Mouse (Mus musculus) forebrain, embryonic 11.5 days (tissue): ENCODE data around the gene Zfp365. TPM values are rescaled to one million over a fixed set of nuclear protein-coding genes. Genes with fewer than 3 reads are reported as not detected.

Experiments used
- ATAC-seq: fragments of 200-750 bp; cut with Nextera tagmentation; replicated peaks from 2 replicates; pipeline ENCODE4 v1.8.0; 2017; ENCODE audit warnings: moderate TSS enrichment; ENCODE audit not compliant: low FRiP score
- DNase-seq: peaks from one replicate; pipeline ENCODE4 v3.0.0-alpha.2; 2017; ENCODE audit warnings: low spot score
- H3K27ac ChIP-seq: fragments of 300-500 bp; sonication (generic); 2 replicates; pipeline ENCODE4 v1.5.1; 2014; ENCODE audit warnings: low read depth, low read length
- H3K27me3 ChIP-seq: fragments of 300-500 bp; sonication (generic); 2 replicates; pipeline ENCODE4 v1.6.1; 2014; ENCODE audit warnings: mild to moderate bottlenecking, low read length, mixed read lengths; ENCODE audit not compliant: control insufficient read depth, insufficient read depth
- H3K36me3 ChIP-seq: fragments of 300-500 bp; sonication (generic); 2 replicates; pipeline ENCODE4 v1.6.1; 2014; ENCODE audit warnings: mild to moderate bottlenecking, low read length, moderate library complexity, mixed read lengths; ENCODE audit not compliant: control insufficient read depth, insufficient read depth
- H3K4me1 ChIP-seq: fragments of 300-500 bp; sonication (generic); replicated peaks from 2 replicates; pipeline ENCODE4 v1.6.1; 2014; ENCODE audit warnings: low read length, mixed read lengths; ENCODE audit not compliant: control insufficient read depth, insufficient read depth
- H3K4me2 ChIP-seq: fragments of 300-500 bp; sonication (generic); 2 replicates; pipeline ENCODE4 v1.6.1; 2014; ENCODE audit warnings: low read depth, mild to moderate bottlenecking, low read length, moderate library complexity, mixed read lengths; ENCODE audit not compliant: severe bottlenecking
- H3K4me3 ChIP-seq: fragments of 300-500 bp; sonication (generic); 2 replicates; pipeline ENCODE4 v1.5.1; 2014; ENCODE audit warnings: low read depth, low read length
- H3K9ac ChIP-seq: fragments of 300-500 bp; sonication (generic); 2 replicates; pipeline ENCODE4 v1.6.1; 2014; ENCODE audit warnings: low read length
- H3K9me3 ChIP-seq: fragments of 300-500 bp; sonication (generic); 2 replicates; pipeline ENCODE4 v1.6.1; 2016; ENCODE audit warnings: low read length, mixed read lengths; ENCODE audit not compliant: control insufficient read depth
- WGBS: fragments of 180-500 bp; shearing (Covaris S2); extraction: QIAGEN DNeasy Blood & Tissue Kit; methylation state at CpG from one replicate; pipeline ENCODE4 v1.1.7; 2014; 5-methylcytosine and 5-hydroxymethylcytosine counted together
- polyA plus RNA-seq: library from polyadenylated mRNA; unstranded; fragments of >200 nt; fragmentation: Nextera tagmentation; extraction: Ambion mirVana; gene quantifications from 2 replicates; pipeline ENCODE4 v1.2.1, GENCODE M21; 2014

Zfp365 gene
- polyA plus RNA-seq, 1 experiment from 2014 or later, result 3.8 TPM

- no peak for DNase-seq
- no peak for ATAC-seq
- 90% methylated on average over 6 of the region's 6 CpGs for WGBS
- Histone ChIP-seq H3K9me3 (no peaks in the 10 kb centered on the region), H3K27ac (no peak overlapping the region), H3K4me2 (no peak overlapping the region), H3K4me3 (no peak overlapping the region), H3K9ac (no peak overlapping the region), H3K4me1 (no peaks in the 10 kb centered on the region), H3K36me3 (no peaks in the 10 kb centered on the region), H3K27me3 (peaks cover 2% of the 10 kb centered on the region; the same call in 1 of the 2 replicates)
These were observed 15.2 kb downstream of the Zfp365 start for GRCm38 (mm10) chr10:67897281-67897680.

- Histone ChIP-seq H3K27ac (no peak overlapping the region), H3K27me3 (peaks cover 2% of the 10 kb centered on the region; the same call in 1 of the 2 replicates), H3K4me2 (no peak overlapping the region), H3K4me1 (no peaks in the 10 kb centered on the region), H3K36me3 (no peaks in the 10 kb centered on the region), H3K9me3 (no peaks in the 10 kb centered on the region), H3K9ac (no peak overlapping the region), H3K4me3 (no peak overlapping the region)
- ATAC-seq (no peak), DNase-seq (no peak)
- WGBS, result 92% methylated on average over 7 of the region's 7 CpGs
These were observed 17.8 kb downstream of the Zfp365 start for GRCm38 (mm10) chr10:67894683-67895082.

GRCm38 (mm10) chr10:67894059-67894458 lies 18.4 kb downstream of the Zfp365 start:
- peaks cover 2% of the 10 kb centered on the region; the same call in 1 of the 2 replicates for H3K27me3 ChIP-seq
- 74% methylated on average over 8 of the region's 8 CpGs for WGBS

GRCm38 (mm10) chr10:67893226-67893625 lies 19.2 kb downstream of the Zfp365 start:
- Histone ChIP-seq H3K4me2 (no peak overlapping the region), H3K9me3 (no peaks in the 10 kb centered on the region), H3K4me3 (no peak overlapping the region), H3K4me1 (no peaks in the 10 kb centered on the region), H3K27ac (no peak overlapping the region), H3K36me3 (no peaks in the 10 kb centered on the region), H3K9ac (no peak overlapping the region), H3K27me3 (no peaks in the 10 kb centered on the region)
- no peak for ATAC-seq
- 90% methylated on average over 10 of the region's 10 CpGs for WGBS
- DNase-seq, result no peak

More at GRCm38 (mm10) chr10:67894059-67894458, 18.4 kb downstream of the Zfp365 start:
- ATAC-seq (no peak), DNase-seq (no peak)
- H3K36me3 ChIP-seq, result no peaks in the 10 kb centered on the region
- H3K27ac ChIP-seq, result no peak overlapping the region
- no peak overlapping the region for H3K4me3 ChIP-seq
- no peaks in the 10 kb centered on the region for H3K9me3 ChIP-seq
- no peaks in the 10 kb centered on the region for H3K4me1 ChIP-seq
- H3K4me2 ChIP-seq, result no peak overlapping the region
- H3K9ac ChIP-seq, result no peak overlapping the region

DNA sequence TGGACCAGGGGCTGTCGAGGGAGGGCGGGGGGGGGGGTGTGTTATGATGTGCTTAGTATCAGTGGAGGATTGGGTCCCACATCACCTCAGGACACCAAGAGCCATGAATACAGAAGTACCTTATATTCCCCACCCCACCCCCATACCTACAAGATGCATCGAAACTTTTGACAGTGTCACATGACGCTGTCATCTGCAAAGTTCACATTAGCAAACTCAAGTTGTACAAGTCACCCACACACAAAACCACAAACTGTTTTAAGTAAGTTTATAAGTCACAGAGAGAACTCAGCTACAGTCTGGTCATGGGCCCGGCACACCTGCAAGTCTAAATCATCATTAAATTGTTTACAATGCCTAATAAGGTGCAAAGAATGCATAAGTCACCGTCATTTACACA lies 21.3 kb downstream of the Zfp365 start:
- WGBS, result 87% methylated on average over 6 of the region's 6 CpGs
- H3K4me2 ChIP-seq, result no peak overlapping the region
- H3K27me3 ChIP-seq, result no peaks in the 10 kb centered on the region
- no peak for ATAC-seq
- H3K36me3 ChIP-seq, result no peaks in the 10 kb centered on the region
- H3K4me1 ChIP-seq, result no peaks in the 10 kb centered on the region
- DNase-seq, result no peak
- H3K27ac ChIP-seq, result no peak overlapping the region
- H3K9ac ChIP-seq, result no peak overlapping the region
- no peaks in the 10 kb centered on the region for H3K9me3 ChIP-seq
- no peak overlapping the region for H3K4me3 ChIP-seq

GRCm38 (mm10) chr10:67887971-67888370 lies 24.5 kb downstream of the Zfp365 start:
- ATAC-seq, result no peak
- no peak overlapping the region for H3K4me2 ChIP-seq
- WGBS, result 95% methylated on average over 10 of the region's 10 CpGs

DNA sequence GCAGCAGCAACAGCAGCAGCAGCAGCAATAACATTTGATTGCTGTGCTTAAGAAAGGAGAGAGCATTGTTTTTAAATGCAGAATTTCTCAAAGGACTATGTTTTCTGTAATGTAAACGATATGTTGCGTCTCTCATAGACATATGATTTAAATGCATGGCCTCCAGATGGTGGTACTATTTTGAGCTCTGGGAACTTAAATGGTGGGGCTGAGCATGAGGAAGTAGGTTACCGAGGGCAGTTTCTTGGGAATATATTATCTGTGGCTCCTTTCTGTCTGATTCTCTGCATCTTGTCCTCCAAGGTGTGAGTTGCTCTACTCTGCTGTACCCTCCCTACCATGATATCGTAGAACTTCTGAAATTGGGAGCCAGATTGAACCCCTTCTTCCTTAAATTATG lies 31.8 kb downstream of the Zfp365 start:
- H3K27me3 ChIP-seq, result no peaks in the 10 kb centered on the region
- no peaks in the 10 kb centered on the region for H3K9me3 ChIP-seq
- no peak overlapping the region for H3K27ac ChIP-seq
- no peak for ATAC-seq
- no peak overlapping the region for H3K4me2 ChIP-seq
- H3K36me3 ChIP-seq, result no peaks in the 10 kb centered on the region
- no peak overlapping the region for H3K9ac ChIP-seq
- no peaks in the 10 kb centered on the region for H3K4me1 ChIP-seq
- H3K4me3 ChIP-seq, result no peak overlapping the region
- no peak for DNase-seq
- WGBS, result 91% methylated on average over 4 of the region's 4 CpGs

More at GRCm38 (mm10) chr10:67887971-67888370, 24.5 kb downstream of the Zfp365 start:
- Histone ChIP-seq H3K4me3 (no peak overlapping the region), H3K9me3 (no peaks in the 10 kb centered on the region), H3K4me1 (no peaks in the 10 kb centered on the region), H3K27me3 (no peaks in the 10 kb centered on the region), H3K27ac (no peak overlapping the region), H3K9ac (no peak overlapping the region), H3K36me3 (no peaks in the 10 kb centered on the region)
- DNase-seq, result no peak

DNA sequence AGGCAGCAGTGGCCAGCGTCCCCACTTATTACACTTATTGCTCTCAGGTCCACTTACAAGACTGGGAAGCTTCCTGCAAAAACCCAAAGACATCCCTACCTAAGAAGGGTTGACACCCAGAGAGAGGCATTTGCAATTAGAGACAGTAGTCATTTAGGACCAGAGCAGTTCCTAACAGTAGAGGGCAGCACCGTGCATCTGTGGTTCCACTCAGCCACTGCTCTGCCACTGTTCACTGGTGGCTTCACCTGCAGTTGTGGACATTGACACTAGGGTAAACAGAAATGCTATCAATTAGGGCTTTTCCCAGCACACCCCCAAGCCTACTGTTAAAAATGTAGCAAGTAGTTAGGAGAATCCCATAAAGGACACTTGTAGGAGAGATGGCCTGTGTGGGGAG lies 40.7 kb downstream of the Zfp365 start:
- Histone ChIP-seq H3K4me2 (no peak overlapping the region), H3K27me3 (no peaks in the 10 kb centered on the region), H3K9me3 (no peaks in the 10 kb centered on the region), H3K4me1 (no peaks in the 10 kb centered on the region), H3K4me3 (no peak overlapping the region), H3K9ac (no peak overlapping the region), H3K27ac (no peak overlapping the region), H3K36me3 (no peaks in the 10 kb centered on the region)
- DNase-seq (peak; percentile 78), ATAC-seq (peak; percentile 69)
- 18% methylated on average over 2 of the region's 2 CpGs for WGBS

GRCm38 (mm10) chr10:67868234-67868633 lies 44.2 kb downstream of the Zfp365 start:
- H3K4me3 ChIP-seq, result no peak overlapping the region
- no peaks in the 10 kb centered on the region for H3K27me3 ChIP-seq
- no peak overlapping the region for H3K9ac ChIP-seq
- 89% methylated on average over 3 of the region's 3 CpGs for WGBS
- no peak overlapping the region for H3K27ac ChIP-seq
- H3K4me2 ChIP-seq, result no peak overlapping the region
- ATAC-seq (no peak), DNase-seq (no peak)
- no peaks in the 10 kb centered on the region for H3K9me3 ChIP-seq
- no peaks in the 10 kb centered on the region for H3K36me3 ChIP-seq
- no peaks in the 10 kb centered on the region for H3K4me1 ChIP-seq
